ENCODE assay signal across 21 mouse cellular contexts in the genomic region with DNA sequence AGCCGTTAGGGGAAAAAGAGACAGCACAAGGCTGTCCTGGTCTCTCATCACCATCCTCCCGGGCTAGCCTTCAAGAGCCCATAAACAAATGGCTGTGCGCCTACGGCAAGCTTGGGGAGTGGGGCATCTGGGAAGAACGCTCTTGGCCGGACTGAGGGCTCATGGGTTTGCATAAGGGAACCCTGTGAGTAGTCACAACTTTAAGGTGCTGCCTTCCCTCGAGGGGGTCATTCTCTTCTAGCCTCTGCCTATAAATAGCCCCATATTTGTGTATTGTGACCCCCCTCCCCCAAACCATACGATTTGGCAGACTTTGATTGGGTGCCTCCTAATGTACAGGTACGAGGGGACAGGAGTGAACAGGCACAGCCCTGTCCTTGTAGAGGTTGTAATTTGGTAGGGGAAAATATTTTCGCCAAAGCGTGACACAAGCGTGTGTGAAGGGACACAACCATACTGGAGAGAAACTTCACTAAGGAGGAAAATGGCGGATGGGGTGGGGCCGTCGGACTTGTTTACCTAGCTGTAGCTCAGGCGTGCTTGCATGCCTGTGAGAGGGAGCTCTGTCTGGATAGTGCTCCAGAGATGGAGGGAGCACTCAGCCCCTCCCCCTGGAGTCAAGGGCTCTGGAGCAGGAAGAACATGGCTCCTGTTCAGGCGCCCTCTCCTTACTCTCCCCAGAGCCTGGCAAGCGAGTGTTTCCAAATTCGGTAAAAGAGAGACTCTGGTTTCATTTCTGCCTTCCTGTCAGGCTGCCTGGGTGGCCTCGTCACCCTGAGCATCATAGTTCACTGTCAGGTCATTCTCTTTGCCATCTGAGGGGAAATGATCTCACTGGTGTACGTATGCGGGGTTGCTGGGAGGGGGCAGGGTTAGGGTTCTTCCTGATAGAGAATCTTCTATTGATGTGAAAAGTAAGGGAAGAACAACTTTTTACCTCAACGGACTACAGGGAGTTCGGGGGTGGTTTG. TPM values are rescaled to one million over a fixed set of nuclear protein-coding genes. Genes with fewer than 3 reads are reported as not detected.
A peak's percentile ranks its signal among the peaks of the same experiment; 100 is the strongest.
DNase-seq lines count a peak whose midpoint lies in the region; ATAC-seq and TF ChIP-seq lines count a peak whose summit lies in the region.
"Had no signal": no experiment of that assay in that cellular context is flagged by ENCODE, and none has a peak within 500 bp of the region (broad histone marks: within the 10 kb centered on the region; RNA-seq: fewer than 3 reads in every experiment).

No protein-coding gene starts in this region.

- DNase-seq in stomach, postnatal 0 days (ENCODE audit: low spot score) = no peak
- DNase-seq in embryo, embryonic 10.5 days (ENCODE audit: low spot score) = peak; percentile 40
- no peak for DNase-seq in adrenal gland, postnatal 4 days (ENCODE audit: low spot score in 2 of 2)
- no peak for DNase-seq in kidney, adult 11 months
- DNase-seq in layer of hippocampus, postnatal 14 days (ENCODE audit: low spot score in 2 of 2) = no peak
- DNase-seq: adrenal gland, adult 8-10 months; B cell, adult 2 months; cerebellum, adult 9-11 months; gastrocnemius, adult 2 months; kidney, adult 8-10 months; kidney, postnatal 4 days; lung, embryonic 14.5 days; lung, postnatal 4 days; retina, postnatal 1 day had no signal

- no peak overlapping the region for H3K9ac ChIP-seq in heart, embryonic 11.5 days (ENCODE audit: low read depth, low read length)
- H3K9ac ChIP-seq in heart, embryonic 12.5 days = no peak overlapping the region
- no peak overlapping the region for H3K9ac ChIP-seq in stomach, embryonic 15.5 days
- no peak overlapping the region for H3K9ac ChIP-seq in stomach, postnatal 0 days (ENCODE audit: low read length)
- H3K9ac ChIP-seq: forebrain, embryonic 12.5 days; limb, embryonic 12.5 days; lung, embryonic 14.5 days had no signal

- H3K9me3 ChIP-seq in heart, embryonic 11.5 days (replicated peaks; ENCODE audit: control insufficient read depth, low read length) = peaks cover 10% of the 10 kb centered on the region; the same call in 1 of the 2 replicates
- peaks cover 13% of the 10 kb centered on the region for H3K9me3 ChIP-seq in heart, embryonic 12.5 days (replicated peaks)
- no peaks in the 10 kb centered on the region for H3K9me3 ChIP-seq in stomach, embryonic 15.5 days
- peaks cover 3% of the 10 kb centered on the region; the same call in 1 of the 2 replicates for H3K9me3 ChIP-seq in stomach, postnatal 0 days (ENCODE audit: control insufficient read depth, low read length)

- no peak overlapping the region for H3K27ac ChIP-seq in heart, embryonic 11.5 days (ENCODE audit: low read depth, low read length)
- no peak overlapping the region for H3K27ac ChIP-seq in heart, embryonic 12.5 days (ENCODE audit: poor library complexity, severe bottlenecking)
- H3K27ac ChIP-seq in stomach, embryonic 15.5 days = no peak overlapping the region
- H3K27ac ChIP-seq in stomach, postnatal 0 days (replicated peaks) = no peak overlapping the region
- H3K27ac ChIP-seq: forebrain, embryonic 12.5 days; gastrocnemius, adult 2 months; hindbrain, embryonic 10.5 days; limb, embryonic 12.5 days had no signal

- no peak overlapping the region for H3K4me3 ChIP-seq in heart, embryonic 11.5 days (ENCODE audit: low read depth, low read length)
- no peak overlapping the region for H3K4me3 ChIP-seq in heart, embryonic 12.5 days
- no peak overlapping the region for H3K4me3 ChIP-seq in stomach, embryonic 15.5 days (replicated peaks)
- H3K4me3 ChIP-seq in stomach, postnatal 0 days (ENCODE audit: low read depth, low read length) = no peak overlapping the region
- H3K4me3 ChIP-seq: forebrain, embryonic 12.5 days; gastrocnemius, adult 2 months; hindbrain, embryonic 10.5 days; limb, embryonic 12.5 days had no signal

- no peak overlapping the region for H3K4me2 ChIP-seq in heart, embryonic 11.5 days
- H3K4me2 ChIP-seq in heart, embryonic 12.5 days = no peak overlapping the region
- H3K4me2 ChIP-seq in stomach, embryonic 15.5 days = no peak overlapping the region
- H3K4me2 ChIP-seq in stomach, postnatal 0 days (replicated peaks; ENCODE audit: low read depth) = no peak overlapping the region
- H3K4me2 ChIP-seq: forebrain, embryonic 12.5 days; limb, embryonic 12.5 days; lung, embryonic 14.5 days had no signal

- ATAC-seq in heart, embryonic 11.5 days (replicated peaks; ENCODE audit: insufficient number of reproducible peaks, low FRiP score, low TSS enrichment) = 0 out of 2 replicates have a peak, but pooled peaks have one; percentile 39
- no peak for ATAC-seq in heart, embryonic 12.5 days (ENCODE audit: insufficient number of reproducible peaks, low FRiP score)
- peak; percentile 27; the same call in 1 of the 2 replicates for ATAC-seq in stomach, embryonic 15.5 days (ENCODE audit: insufficient read depth, low FRiP score, low read depth)
- ATAC-seq in stomach, postnatal 0 days (ENCODE audit: low FRiP score, low TSS enrichment) = no peak

- 73% methylated on average over 24 of the region's 24 CpGs for WGBS in heart, embryonic 11.5 days (ENCODE audit: insufficient replicate concordance)
- 76% methylated on average over 24 of the region's 24 CpGs for WGBS in heart, embryonic 12.5 days
- WGBS in stomach, embryonic 15.5 days = 75% methylated on average over 24 of the region's 24 CpGs
- 77% methylated on average over 24 of the region's 24 CpGs for WGBS in stomach, postnatal 0 days

- no peaks in the 10 kb centered on the region for H3K27me3 ChIP-seq in heart, embryonic 11.5 days (ENCODE audit: control insufficient read depth, insufficient read depth, low read length)
- H3K27me3 ChIP-seq in heart, embryonic 12.5 days (replicated peaks) = no peaks in the 10 kb centered on the region
- H3K27me3 ChIP-seq in stomach, embryonic 15.5 days (replicated peaks) = no peaks in the 10 kb centered on the region
- H3K27me3 ChIP-seq in stomach, postnatal 0 days (ENCODE audit: control insufficient read depth, insufficient read depth, low read length) = no peaks in the 10 kb centered on the region
- H3K27me3 ChIP-seq: limb, embryonic 12.5 days had no signal

- H3K36me3 ChIP-seq in heart, embryonic 11.5 days (ENCODE audit: control insufficient read depth, insufficient read depth, low read length) = no peaks in the 10 kb centered on the region
- H3K36me3 ChIP-seq in heart, embryonic 12.5 days = no peaks in the 10 kb centered on the region
- no peaks in the 10 kb centered on the region for H3K36me3 ChIP-seq in stomach, embryonic 15.5 days
- H3K36me3 ChIP-seq in stomach, postnatal 0 days (ENCODE audit: control insufficient read depth, insufficient read depth, low read length) = no peaks in the 10 kb centered on the region
- H3K36me3 ChIP-seq: forebrain, embryonic 12.5 days; hindbrain, embryonic 10.5 days; limb, embryonic 12.5 days had no signal

- H3K4me1 ChIP-seq in heart, embryonic 11.5 days (ENCODE audit: control insufficient read depth, insufficient read depth, low read length) = peaks cover 3% of the 10 kb centered on the region; the same call in 1 of the 2 replicates
- H3K4me1 ChIP-seq in heart, embryonic 12.5 days (replicated peaks) = peaks cover 9% of the 10 kb centered on the region; the same call in 1 of the 2 replicates
- H3K4me1 ChIP-seq in stomach, embryonic 15.5 days = no peaks in the 10 kb centered on the region
- no peaks in the 10 kb centered on the region; the same call in 1 of the 2 replicates for H3K4me1 ChIP-seq in stomach, postnatal 0 days (replicated peaks; ENCODE audit: control insufficient read depth, insufficient read depth)
- H3K4me1 ChIP-seq: forebrain, embryonic 12.5 days; hindbrain, embryonic 10.5 days had no signal

- TF ChIP-seq EP300 in stomach, postnatal 0 days (optimal IDR thresholded peaks at IDR 0.05) = no peak

- TF ChIP-seq CTCF in stomach, postnatal 0 days (IDR thresholded peaks at IDR 0.05; ENCODE audit: low read depth) = no peak

RNA-seq across cellular contexts. Expression of a gene that starts 3.6 kb away (rescaled TPM):
- 177 and 185 TPM in 2 replicates for polyA plus RNA-seq in heart, embryonic 11.5 days (2014; fragmentation: Nextera tagmentation; extraction: Ambion mirVana)
- polyA plus RNA-seq in heart, embryonic 12.5 days (2016; fragmentation: Nextera tagmentation; extraction: Ambion mirVana) = 159 and 174 TPM in 2 replicates
- 54.2 and 60.5 TPM in 2 replicates for polyA plus RNA-seq in stomach, embryonic 15.5 days (2015; fragmentation: Nextera tagmentation; extraction: Ambion mirVana)
- 9.7 and 10.8 TPM in 2 replicates for polyA plus RNA-seq in stomach, postnatal 0 days (2015; fragmentation: Nextera tagmentation; extraction: Ambion mirVana)
- total RNA-seq in adrenal gland, postnatal 4 days (2021) = 10 to 100 TPM; 30.2 to 62.8 TPM
- total RNA-seq in layer of hippocampus, postnatal 14 days (2021) = 1 to 10 TPM in 1 of 2 experiments, under 1 TPM in 1; 0.95 to 1.1 TPM
- total RNA-seq: MEL had no signal

Comparison
In these comparisons a context has a peak if more than half of its experiments do, and no peak if none do; other contexts are left out.
1. ATAC-seq: peak in heart, embryonic 11.5 days (single experiment) and stomach, embryonic 15.5 days (single experiment); none in heart, embryonic 12.5 days (single experiment) and stomach, postnatal 0 days (single experiment).